Mouse (Mus musculus) heart, adult 2 months (tissue): ENCODE measurements around the gene Ntrk2.

Source experiments
- EP300 ChIP-seq: fragments of 200-500 bp; IDR thresholded peaks from 2 replicates; pipeline ENCODE4 v1.6.1; 2011; ENCODE audit warnings: low read depth, low read length, control low read depth; ENCODE audit not compliant: insufficient read depth
- POLR2A ChIP-seq: fragments of 200-500 bp; IDR thresholded peaks from 2 replicates; pipeline ENCODE4 v1.6.1; 2011; ENCODE audit warnings: mild to moderate bottlenecking, low read depth, low read length, control low read depth; ENCODE audit not compliant: insufficient read depth

DNA sequence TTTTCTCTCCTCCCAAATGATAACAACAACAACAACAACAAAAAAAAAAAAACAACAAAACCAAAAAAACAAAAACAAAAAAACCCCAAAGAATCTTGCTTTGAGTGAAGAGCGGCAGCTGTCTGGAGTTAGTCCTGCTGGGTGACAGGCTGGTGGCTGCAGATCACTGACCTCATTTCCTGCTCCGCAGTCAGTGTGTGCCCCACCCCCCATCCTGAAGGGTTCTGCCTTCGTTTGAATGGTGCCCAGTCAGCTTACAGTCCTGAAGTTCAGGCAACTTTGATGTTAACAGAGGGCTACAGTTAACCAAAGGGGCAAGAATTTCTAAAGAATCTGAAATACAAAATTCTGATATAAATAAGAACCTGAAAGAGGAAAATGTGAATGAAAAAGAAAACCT, 19.9 kb upstream of the Ntrk2 start:
- TF ChIP-seq EP300 (no peak), POLR2A (no peak)
